ENCODE assay signal across 13 mouse cellular contexts in the genomic region with DNA sequence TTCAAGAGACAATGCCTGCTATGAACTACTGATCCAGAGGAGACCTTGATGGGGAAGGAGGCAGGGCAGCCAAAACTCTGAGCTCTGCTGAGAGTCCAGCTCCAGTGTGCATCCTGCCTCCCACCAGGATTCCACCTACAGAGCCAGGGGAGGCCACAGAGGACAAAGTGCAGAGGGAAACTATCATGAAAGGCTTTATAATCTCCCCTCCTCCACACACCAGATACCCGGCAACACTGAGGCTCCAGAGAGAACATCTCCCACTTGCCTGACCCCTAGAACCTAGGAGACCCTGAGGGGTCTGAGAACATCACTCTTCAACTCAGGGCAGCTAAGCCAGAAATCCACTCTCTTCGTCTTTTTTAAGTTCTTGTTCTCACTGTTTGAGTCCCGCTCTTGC.
"Had no signal": no experiment of that assay in that cellular context is flagged by ENCODE, and none has a peak within 500 bp of the region (broad histone marks: within the 10 kb centered on the region; RNA-seq: fewer than 3 reads in every experiment).

No protein-coding gene starts in this region.

- H3K27me3 ChIP-seq: midbrain, embryonic 12.5 days; neural tube, embryonic 12.5 days; stomach, embryonic 15.5 days had no signal

- H3K27ac ChIP-seq: midbrain, embryonic 10.5 days; midbrain, embryonic 12.5 days; neural tube, embryonic 12.5 days; stomach, embryonic 15.5 days had no signal

- H3K9ac ChIP-seq: lung, embryonic 14.5 days; midbrain, embryonic 12.5 days; neural tube, embryonic 12.5 days; stomach, embryonic 15.5 days had no signal

- H3K4me3 ChIP-seq: midbrain, embryonic 10.5 days; midbrain, embryonic 12.5 days; neural tube, embryonic 12.5 days; stomach, embryonic 15.5 days had no signal

- H3K36me3 ChIP-seq: midbrain, embryonic 10.5 days; midbrain, embryonic 12.5 days; neural tube, embryonic 12.5 days; stomach, embryonic 15.5 days had no signal

- H3K4me1 ChIP-seq: midbrain, embryonic 10.5 days; midbrain, embryonic 12.5 days; neural tube, embryonic 12.5 days; stomach, embryonic 15.5 days had no signal

- H3K4me2 ChIP-seq: lung, embryonic 14.5 days; midbrain, embryonic 12.5 days; neural tube, embryonic 12.5 days; stomach, embryonic 15.5 days had no signal

- DNase-seq: lung, adult 18-20 months; lung, embryonic 14.5 days; lung, postnatal 10 days; lung, postnatal 4 days; midbrain, embryonic 14.5 days; right cerebral cortex, postnatal 14 days; thymus, adult 18-20 months; thymus, postnatal 14 days; thymus, postnatal 36 days had no signal

- H3K9me3 ChIP-seq: midbrain, embryonic 10.5 days; midbrain, embryonic 12.5 days; neural tube, embryonic 12.5 days; stomach, embryonic 15.5 days had no signal
